Mouse (Mus musculus): ENCODE measurements around the gene Becn1. TPM values are rescaled to one million over a fixed set of nuclear protein-coding genes. Genes with fewer than 3 reads are reported as not detected.

The Becn1 gene
- total and polyA plus RNA-seq, 3 experiments = 36.1 to 86.5 (median 86.3) TPM

DNA sequence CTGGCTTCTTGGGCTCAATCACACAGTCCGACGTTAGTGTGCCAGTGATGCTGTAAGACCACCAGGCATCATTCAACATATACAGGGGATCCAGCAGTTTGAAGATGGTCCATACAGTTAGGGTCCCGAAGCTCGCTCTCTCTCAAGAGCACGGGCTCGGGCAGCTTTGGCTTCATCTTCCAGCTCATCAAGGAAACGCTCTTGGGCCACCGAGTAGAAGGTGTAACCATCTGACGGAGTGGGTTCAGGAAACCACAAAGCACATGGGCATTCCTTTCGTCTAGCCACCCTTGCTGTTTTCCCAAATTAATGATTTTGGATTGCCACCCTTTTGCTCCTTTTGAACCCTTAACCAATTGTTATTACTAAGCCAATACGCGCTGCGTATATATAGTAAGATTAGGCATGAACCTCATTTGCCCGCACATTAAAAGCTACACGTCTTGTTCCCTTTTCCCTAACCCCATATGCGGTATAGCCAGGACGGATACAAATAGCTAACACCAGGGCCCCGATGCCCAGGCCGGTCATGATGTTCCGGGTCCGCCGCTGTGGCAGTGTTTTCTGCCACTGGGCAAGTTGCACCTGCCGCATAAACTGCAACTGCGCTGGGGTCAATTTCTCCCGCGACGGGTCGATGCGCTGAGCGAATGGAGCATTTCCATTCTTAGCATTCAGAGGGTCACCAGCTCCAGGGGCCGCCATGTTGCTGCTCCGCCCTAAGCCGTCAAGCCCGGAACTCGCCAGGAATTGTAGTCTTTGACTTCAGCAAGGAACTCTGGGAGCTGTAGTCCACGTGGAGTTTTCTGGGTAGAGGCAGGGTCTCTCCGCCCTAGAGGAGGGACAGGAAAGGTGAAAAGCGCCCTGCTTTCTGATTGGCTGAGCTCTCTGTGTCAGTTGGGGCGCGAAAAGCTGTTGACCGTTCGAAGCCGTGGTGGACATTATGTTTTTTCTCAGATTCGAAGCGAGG is 23.6 kb downstream of the Becn1 start, which contains the start of the genes Cntd1 and Coa3:
Gene Cntd1 (plus strand): TSS at position 790 of the 970 bp plus-strand sequence.
Gene Coa3 (minus strand): TSS at position 892 of the 970 bp plus-strand sequence.
- peak within 1 kb of the TSS; percentile 93 for H3K4me3 ChIP-seq
- intact Hi-C loops (cut with DNase I) = loop anchor here (2.0 kb wide), 1 partner anchor 26 kb away; the partner anchor contains the start of gene Vps25
- H3K27me3 ChIP-seq (ENCODE audit: control insufficient read depth, insufficient read depth, low read length) = no peaks in the 10 kb centered on the region
- DNase-seq = peak; percentile 83 to 89
- WGBS = 8% methylated on average over 45 of the region's 45 CpGs
- no peaks in the 10 kb centered on the region for H3K79me2 ChIP-seq (replicated peaks; ENCODE audit: control insufficient read depth, insufficient read depth, low read length)
- TF ChIP-seq EP300 (IDR thresholded peaks at IDR 0.05; ENCODE audit: insufficient read depth, low read depth, low read length) (no peak), POLR2A (IDR thresholded peaks at IDR 0.05; ENCODE audit: insufficient read depth, low read depth, low read length) (peak; percentile 90), CTCF (IDR thresholded peaks at IDR 0.05) (peak; percentile 39)
- H3K9ac ChIP-seq (ENCODE audit: low read depth, low read length) = peak within 1 kb of the TSS; percentile 71
- peaks cover 7% of the 10 kb centered on the region for H3K4me1 ChIP-seq (ENCODE audit: control insufficient read depth, insufficient read depth, low read length)
- H3K36me3 ChIP-seq (ENCODE audit: control insufficient read depth, insufficient read depth, low read length) = no peaks in the 10 kb centered on the region; the same call in 1 of the 2 replicates
- peak within 1 kb of the TSS; percentile 87 for H3K27ac ChIP-seq

DNA sequence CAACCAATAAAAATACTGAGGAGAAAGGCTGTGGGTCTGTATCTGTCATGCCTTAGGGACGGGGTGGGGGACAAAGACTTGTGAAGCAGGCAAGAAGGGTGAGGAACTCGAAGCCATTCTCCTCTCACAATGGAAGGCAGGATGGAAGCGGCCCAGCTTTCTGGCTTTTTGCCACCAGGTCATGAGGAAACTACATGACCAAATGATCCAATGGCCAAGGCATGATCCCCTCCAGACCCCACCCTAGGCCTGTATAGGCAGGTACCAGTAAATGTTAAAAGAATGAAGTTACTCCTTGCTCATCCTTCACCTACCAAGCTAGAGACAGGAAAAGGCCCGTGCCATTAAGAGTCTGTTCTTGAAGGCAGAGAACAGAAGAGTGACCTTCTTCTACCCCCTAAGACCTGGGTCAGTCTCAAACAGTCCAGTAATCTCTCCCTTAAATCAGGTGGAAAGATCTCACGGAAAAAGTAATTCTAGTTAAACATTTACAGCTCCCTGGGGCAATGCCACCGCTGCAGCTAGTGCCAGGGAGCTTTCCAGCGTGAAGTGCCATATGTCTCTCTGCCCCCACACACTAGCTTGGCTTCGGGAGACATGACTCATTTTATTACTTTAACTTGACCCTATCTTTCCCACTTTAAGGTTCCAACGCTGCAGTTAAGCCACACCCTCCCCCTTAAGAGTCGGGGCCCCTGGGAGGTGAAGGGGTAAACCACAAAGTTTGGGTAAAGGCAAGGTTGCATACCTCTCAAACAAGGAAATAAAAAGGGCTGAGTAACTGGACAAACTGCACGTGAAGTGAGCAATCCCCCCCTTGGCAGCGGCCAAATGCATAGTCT is 24.5 kb downstream of the Becn1 start:
- DNase-seq = no peak
- WGBS = 48% methylated on average over 12 of the region's 12 CpGs
- intact Hi-C loops (cut with DNase I) = loop anchor here (2.0 kb wide), 2 partner anchors 15 to 25 kb away; partner anchors contain the start of gene Vps25

DNA sequence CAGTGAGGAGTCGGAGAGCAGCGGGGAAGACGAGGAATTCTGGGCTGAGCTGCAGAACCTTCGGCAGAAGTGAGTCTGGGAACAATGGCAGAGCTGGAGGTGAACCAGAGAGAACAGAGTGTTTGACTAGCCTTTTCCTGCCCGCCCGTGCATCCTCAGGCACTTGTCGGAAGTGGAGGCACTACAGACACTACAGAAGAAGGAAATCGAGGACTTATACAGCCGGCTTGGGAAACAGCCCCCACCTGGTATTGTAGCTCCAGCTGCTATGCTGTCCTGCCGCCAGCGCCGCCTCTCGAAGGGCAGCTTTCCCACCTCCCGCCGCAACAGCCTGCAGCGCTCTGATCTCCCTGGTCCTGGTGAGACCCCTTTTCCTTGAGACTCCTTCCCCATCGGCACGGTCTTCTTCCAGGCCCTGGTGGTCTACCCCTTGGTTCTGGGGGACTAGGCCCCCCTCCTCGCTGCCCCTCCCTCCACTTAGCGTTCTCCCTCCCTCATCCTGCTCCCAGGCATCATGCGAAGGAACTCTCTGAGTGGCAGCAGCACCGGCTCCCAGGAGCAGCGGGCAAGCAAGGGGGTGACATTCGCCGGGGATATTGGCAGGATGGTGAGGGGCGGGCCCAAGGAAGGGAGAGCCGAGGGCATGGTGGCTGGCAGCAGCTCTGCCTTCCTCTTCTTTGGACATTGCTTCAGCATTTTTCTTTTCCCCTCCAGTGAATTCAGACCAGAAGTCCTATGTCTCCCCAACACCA is 25.6 kb downstream of the Becn1 start:
- Histone ChIP-seq H3K36me3 (ENCODE audit: control insufficient read depth, insufficient read depth, low read length) (no peaks in the 10 kb centered on the region; the same call in 1 of the 2 replicates), H3K4me1 (ENCODE audit: control insufficient read depth, insufficient read depth, low read length) (peaks cover 7% of the 10 kb centered on the region), H3K79me2 (replicated peaks; ENCODE audit: control insufficient read depth, insufficient read depth, low read length) (no peaks in the 10 kb centered on the region), H3K9ac (ENCODE audit: low read depth, low read length) (no peak overlapping the region), H3K27ac (no peak overlapping the region), H3K4me3 (no peak overlapping the region), H3K27me3 (ENCODE audit: control insufficient read depth, insufficient read depth, low read length) (no peaks in the 10 kb centered on the region)
- WGBS = 47% methylated on average over 27 of the region's 27 CpGs
- no peak for DNase-seq
- intact Hi-C loops (cut with DNase I) = loop anchor here (2.0 kb wide), 1 partner anchor 14 kb away; no protein-coding TSS in a partner anchor
- TF ChIP-seq POLR2A (IDR thresholded peaks at IDR 0.05; ENCODE audit: insufficient read depth, low read depth, low read length) (no peak), EP300 (IDR thresholded peaks at IDR 0.05; ENCODE audit: insufficient read depth, low read depth, low read length) (no peak), CTCF (IDR thresholded peaks at IDR 0.05) (no peak)

More for the DNA sequence above, 24.5 kb downstream of the Becn1 start:
- Histone ChIP-seq H3K9ac (ENCODE audit: low read depth, low read length) (no peak overlapping the region), H3K79me2 (replicated peaks; ENCODE audit: control insufficient read depth, insufficient read depth, low read length) (no peaks in the 10 kb centered on the region), H3K27ac (no peak overlapping the region), H3K36me3 (ENCODE audit: control insufficient read depth, insufficient read depth, low read length) (no peaks in the 10 kb centered on the region; the same call in 1 of the 2 replicates), H3K27me3 (ENCODE audit: control insufficient read depth, insufficient read depth, low read length) (no peaks in the 10 kb centered on the region), H3K4me1 (ENCODE audit: control insufficient read depth, insufficient read depth, low read length) (peaks cover 7% of the 10 kb centered on the region), H3K4me3 (peak overlapping the region; percentile 93)
- TF ChIP-seq POLR2A (IDR thresholded peaks at IDR 0.05; ENCODE audit: insufficient read depth, low read depth, low read length) = no peak
- TF ChIP-seq EP300 (IDR thresholded peaks at IDR 0.05; ENCODE audit: insufficient read depth, low read depth, low read length) = no peak
- TF ChIP-seq CTCF (IDR thresholded peaks at IDR 0.05) = no peak

DNA sequence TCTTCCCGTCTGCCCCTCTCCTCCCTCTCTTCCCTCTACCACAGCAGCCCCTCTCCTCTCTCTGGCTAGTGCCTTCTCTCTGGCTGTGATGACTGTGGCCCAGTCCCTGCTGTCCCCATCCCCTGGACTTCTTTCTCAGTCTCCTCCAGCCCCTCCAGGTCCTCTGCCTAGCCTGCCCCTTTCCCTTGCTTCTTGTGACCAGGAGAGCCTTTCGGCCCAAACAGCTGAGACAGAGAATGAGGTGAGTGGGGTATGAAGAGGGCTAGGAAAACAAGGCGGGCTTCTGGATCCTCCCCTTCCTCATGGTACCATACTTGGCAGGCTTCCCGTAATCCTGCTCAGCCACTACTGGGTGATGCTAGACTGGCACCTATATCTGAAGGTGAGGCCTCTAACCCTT is 26.8 kb downstream of the Becn1 start:
- no peaks in the 10 kb centered on the region for H3K27me3 ChIP-seq (ENCODE audit: control insufficient read depth, insufficient read depth, low read length)
- DNase-seq = no peak
- no peaks in the 10 kb centered on the region for H3K79me2 ChIP-seq (replicated peaks; ENCODE audit: control insufficient read depth, insufficient read depth, low read length)
- no peak overlapping the region for H3K9ac ChIP-seq (ENCODE audit: low read depth, low read length)
- no peak overlapping the region for H3K4me3 ChIP-seq
- TF ChIP-seq CTCF (IDR thresholded peaks at IDR 0.05) (no peak), POLR2A (IDR thresholded peaks at IDR 0.05; ENCODE audit: insufficient read depth, low read depth, low read length) (no peak)
- no peak overlapping the region for H3K27ac ChIP-seq
- peaks cover 7% of the 10 kb centered on the region for H3K4me1 ChIP-seq (ENCODE audit: control insufficient read depth, insufficient read depth, low read length)
- intact Hi-C loops (cut with DNase I) = no loop called here
- WGBS = 81% methylated on average over 4 of the region's 4 CpGs
- no peaks in the 10 kb centered on the region; the same call in 1 of the 2 replicates for H3K36me3 ChIP-seq (ENCODE audit: control insufficient read depth, insufficient read depth, low read length)

DNA sequence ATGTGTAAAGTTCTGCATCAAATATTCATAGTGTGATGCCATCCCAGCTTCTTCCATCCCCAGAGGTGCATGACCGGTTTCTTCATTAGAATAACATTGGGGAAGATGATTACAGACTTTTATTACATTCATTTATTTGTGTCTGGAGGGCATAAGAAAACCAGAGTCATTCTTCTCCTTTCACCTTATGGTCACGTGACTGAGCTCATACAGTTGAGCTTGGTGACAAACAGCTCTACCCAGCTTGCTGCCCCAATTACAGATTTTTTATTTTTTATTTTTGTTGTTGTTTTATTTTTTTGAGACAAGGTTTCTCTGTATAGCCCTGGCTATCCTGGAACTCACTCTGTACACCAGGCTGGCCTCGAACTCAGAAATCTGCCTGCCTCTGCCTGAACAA is 29.6 kb downstream of the Becn1 start:
- DNase-seq = no peak
- TF ChIP-seq POLR2A (IDR thresholded peaks at IDR 0.05; ENCODE audit: insufficient read depth, low read depth, low read length) (no peak), EP300 (IDR thresholded peaks at IDR 0.05; ENCODE audit: insufficient read depth, low read depth, low read length) (no peak), CTCF (IDR thresholded peaks at IDR 0.05) (no peak)
- no peak overlapping the region for H3K9ac ChIP-seq (ENCODE audit: low read depth, low read length)
- H3K27me3 ChIP-seq (ENCODE audit: control insufficient read depth, insufficient read depth, low read length) = no peaks in the 10 kb centered on the region
- 82% methylated on average over 3 of the region's 3 CpGs for WGBS
- 0 out of 2 replicates have a peak, but pooled peaks cover 1% of the 10 kb centered on the region for H3K4me1 ChIP-seq (ENCODE audit: control insufficient read depth, insufficient read depth, low read length)
- intact Hi-C loops (cut with DNase I) = no loop called here
- no peaks in the 10 kb centered on the region; the same call in 1 of the 2 replicates for H3K36me3 ChIP-seq (ENCODE audit: control insufficient read depth, insufficient read depth, low read length)
- no peak overlapping the region for H3K27ac ChIP-seq
- H3K4me3 ChIP-seq = no peak overlapping the region
- no peaks in the 10 kb centered on the region for H3K79me2 ChIP-seq (replicated peaks; ENCODE audit: control insufficient read depth, insufficient read depth, low read length)

Data from heart, adult 2 months (tissue).